Mouse (Mus musculus): ENCODE measurements at regions not wholly inside any gene's neighbourhood (a gene's known extent, or its start where the extent isn't known, plus 50 kb on each side); places are given as distances from the start of the nearest gene placed in this dataset.
A peak's percentile ranks its signal among the peaks of the same experiment; 100 is the strongest.

DNA sequence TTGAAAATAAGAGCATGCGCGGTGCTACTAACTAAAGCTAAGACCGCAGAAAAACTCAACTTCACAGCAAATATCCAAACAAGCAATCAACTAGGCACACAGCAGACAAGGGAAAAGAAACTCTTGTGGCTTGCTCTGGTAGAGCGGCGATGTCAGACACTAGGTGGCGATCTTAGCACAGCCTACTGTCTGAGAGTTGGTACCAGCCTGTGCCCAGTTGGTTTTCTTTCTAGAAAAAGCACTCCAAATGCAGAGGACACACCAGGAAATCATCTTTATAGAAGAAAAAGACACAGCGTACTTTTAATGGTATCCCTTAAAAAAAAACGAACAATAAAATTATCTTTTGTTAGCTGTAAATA lies 115.6 kb downstream of the Kdr start:
- TF ChIP-seq CTCF (IDR thresholded peaks at IDR 0.05; ENCODE audit: extremely low read depth, insufficient read length, insufficient replicate concordance, low read depth, low read length) (peak; percentile 47; the same call in 1 of the 2 replicates), POLR2A (IDR thresholded peaks at IDR 0.05; ENCODE audit: low read depth, low read length) (no peak)

All from small intestine, adult 2 months (tissue).